Comparison of ENCODE assay signal across 8 mouse cellular contexts in the genomic region with DNA sequence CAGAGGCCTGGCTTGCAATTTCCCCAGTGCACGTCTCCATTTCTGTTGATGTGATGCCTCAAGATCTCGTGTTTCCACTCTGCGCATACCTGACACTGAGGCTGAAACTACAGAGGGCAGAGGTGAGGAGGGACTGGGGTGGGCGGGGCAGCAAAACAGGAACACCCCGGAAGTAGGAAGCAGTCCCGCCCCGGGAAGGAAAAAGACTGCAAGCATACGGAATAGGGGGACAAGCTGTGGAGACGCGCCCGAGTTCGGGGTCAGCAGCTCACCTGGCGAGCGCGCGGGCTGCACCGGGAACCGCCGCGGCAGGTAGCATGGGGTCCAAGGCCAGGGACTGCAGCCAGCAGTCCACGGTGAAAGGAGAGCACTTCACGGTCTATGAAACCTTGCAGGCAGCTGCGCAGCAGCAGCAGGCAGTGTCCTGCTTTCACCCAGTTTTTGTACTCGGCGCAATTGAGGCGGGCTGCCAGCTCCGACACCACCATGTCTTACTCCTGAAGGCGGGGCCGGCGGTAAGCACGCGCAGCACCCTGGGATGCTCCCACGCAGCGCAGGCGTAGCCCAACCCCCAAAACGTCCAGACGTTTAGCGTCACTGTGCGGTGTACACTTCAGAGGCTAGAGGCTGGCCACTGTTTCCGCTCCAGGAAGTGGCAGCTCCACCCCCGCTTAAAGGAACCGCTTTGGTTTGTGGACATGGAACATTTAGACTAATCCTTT. TPM values are rescaled to one million over a fixed set of nuclear protein-coding genes. Genes with fewer than 3 reads are reported as not detected.
A peak's percentile ranks its signal among the peaks of the same experiment; 100 is the strongest.
DNase-seq lines count a peak whose midpoint lies in the region; ATAC-seq and TF ChIP-seq lines count a peak whose summit lies in the region.

A gene (minus strand): TSS at position 615 of the 722 bp plus-strand sequence.

- peak; percentile 97 for ATAC-seq in heart, embryonic 11.5 days (replicated peaks; ENCODE audit: insufficient number of reproducible peaks, low FRiP score, low TSS enrichment)
- peak; percentile 99 for ATAC-seq in kidney, embryonic 16.5 days (ENCODE audit: low FRiP score, low TSS enrichment)

- H3K4me1 ChIP-seq in erythroblast, embryonic 14.5 days (ENCODE audit: control insufficient read depth), result peaks cover 24% of the 10 kb centered on the region
- H3K4me1 ChIP-seq in heart, embryonic 11.5 days (ENCODE audit: control insufficient read depth, insufficient read depth, low read length), result no peaks in the 10 kb centered on the region
- 0 out of 2 replicates have a peak, but pooled peaks cover 2% of the 10 kb centered on the region for H3K4me1 ChIP-seq in kidney, embryonic 16.5 days (ENCODE audit: insufficient read depth, low read length)
- no peaks in the 10 kb centered on the region; the same call in 1 of the 2 replicates for H3K4me1 ChIP-seq in liver, adult 2 months (ENCODE audit: control insufficient read depth, insufficient read depth, low read length)

- DNase-seq in brain, embryonic 14.5 days (ENCODE audit: low read depth), result peak; percentile 96
- peak; percentile 87 for DNase-seq in liver, adult 2 months (ENCODE audit: extremely low read depth, low read depth, low spot score)
- peak; percentile 90 for DNase-seq in splenic B cell, adult 2 months (ENCODE audit: low read depth, low spot score)

- H3K9ac ChIP-seq in heart, embryonic 11.5 days (ENCODE audit: low read depth, low read length), result peak within 1 kb of the TSS; percentile 83
- peak within 1 kb of the TSS; percentile 81 for H3K9ac ChIP-seq in kidney, embryonic 16.5 days (replicated peaks; ENCODE audit: low read length)
- peak within 1 kb of the TSS; percentile 93 for H3K9ac ChIP-seq in liver, adult 2 months (ENCODE audit: low read depth, low read length)

- no peaks in the 10 kb centered on the region for H3K9me3 ChIP-seq in erythroblast, embryonic 14.5 days (ENCODE audit: control insufficient read depth, low read length)
- H3K9me3 ChIP-seq in heart, embryonic 11.5 days (replicated peaks; ENCODE audit: control insufficient read depth, low read length), result no peaks in the 10 kb centered on the region
- H3K9me3 ChIP-seq in kidney, embryonic 16.5 days (ENCODE audit: low read length), result no peaks in the 10 kb centered on the region

- H3ac ChIP-seq in C2C12 (ENCODE audit: control insufficient read depth, insufficient read length, low read depth), result peak within 1 kb of the TSS; percentile 78
- peak within 1 kb of the TSS; percentile 54 for H3ac ChIP-seq in myocyte (ENCODE audit: control insufficient read depth, insufficient read length)

- TF ChIP-seq POLR2A in brain, embryonic 14.5 days (IDR thresholded peaks at IDR 0.05; ENCODE audit: borderline replicate concordance, extremely low read depth, insufficient read depth, insufficient read length, poor library complexity, severe bottlenecking), result no peak
- TF ChIP-seq POLR2A in liver, adult 2 months (IDR thresholded peaks at IDR 0.05; ENCODE audit: extremely low read depth, insufficient read depth, low read length), result no peak
- TF ChIP-seq POLR2A in myocyte (IDR thresholded peaks at IDR 0.05; ENCODE audit: insufficient read length, low read depth), result peak; percentile 79

- H3K4me2 ChIP-seq in heart, embryonic 11.5 days, result peak within 1 kb of the TSS; percentile 60
- peak within 1 kb of the TSS; percentile 54 for H3K4me2 ChIP-seq in kidney, embryonic 16.5 days (replicated peaks; ENCODE audit: low read depth, low read length)
- peak within 1 kb of the TSS; percentile 88 for H3K4me2 ChIP-seq in myocyte (ENCODE audit: low read depth)

- H3K4me3 ChIP-seq in C2C12 (ENCODE audit: insufficient read depth, poor library complexity, severe bottlenecking), result peak within 1 kb of the TSS; percentile 64
- peak within 1 kb of the TSS; percentile 92 for H3K4me3 ChIP-seq in erythroblast, embryonic 14.5 days (replicated peaks)
- H3K4me3 ChIP-seq in heart, embryonic 11.5 days (ENCODE audit: low read depth, low read length), result peak within 1 kb of the TSS; percentile 73
- H3K4me3 ChIP-seq in kidney, embryonic 16.5 days (ENCODE audit: low read length), result peak within 1 kb of the TSS; percentile 76
- H3K4me3 ChIP-seq in liver, adult 2 months (ENCODE audit: insufficient read depth, low read depth, low read length), result peak within 1 kb of the TSS; percentile 98
- peak within 1 kb of the TSS; percentile 46 for H3K4me3 ChIP-seq in myocyte

- no peak for TF ChIP-seq CTCF in C2C12 (IDR thresholded peaks at IDR 0.05; ENCODE audit: control insufficient read depth, insufficient read depth, insufficient read length)
- no peak for TF ChIP-seq CTCF in brain, embryonic 14.5 days (IDR thresholded peaks at IDR 0.05; ENCODE audit: borderline replicate concordance, extremely low read depth, insufficient read depth, insufficient read length)
- no peak for TF ChIP-seq CTCF in liver, adult 2 months (IDR thresholded peaks at IDR 0.05; ENCODE audit: low read depth, low read length)

- H3K79me2 ChIP-seq in C2C12 (ENCODE audit: control insufficient read depth, insufficient read depth) (peaks cover 13% of the 10 kb centered on the region), myocyte (ENCODE audit: control insufficient read depth, insufficient read depth) (no peaks in the 10 kb centered on the region)
- no peaks in the 10 kb centered on the region; the same call in 1 of the 2 replicates for H3K79me2 ChIP-seq in liver, adult 2 months (ENCODE audit: control insufficient read depth, insufficient read depth, low read length)

- H3K27ac ChIP-seq in heart, embryonic 11.5 days (ENCODE audit: low read depth, low read length), result peak within 1 kb of the TSS; percentile 82
- peak within 1 kb of the TSS; percentile 91 for H3K27ac ChIP-seq in kidney, embryonic 16.5 days (ENCODE audit: low read length)
- peak within 1 kb of the TSS; percentile 95 for H3K27ac ChIP-seq in liver, adult 2 months (replicated peaks; ENCODE audit: insufficient read depth, low read depth, low read length)

- 7% methylated on average over 42 of the region's 42 CpGs for WGBS in heart, embryonic 11.5 days (ENCODE audit: insufficient replicate concordance)
- WGBS in kidney, embryonic 16.5 days, result 14% methylated on average over 40 of the region's 42 CpGs
- WGBS in liver, adult 2 months, result 0% methylated on average over 38 of the region's 42 CpGs

- H3K79me3 ChIP-seq in C2C12 (ENCODE audit: low read depth), result no peaks in the 10 kb centered on the region

- no peaks in the 10 kb centered on the region for H3K27me3 ChIP-seq in C2C12 (ENCODE audit: control insufficient read depth, insufficient read depth, insufficient read length)
- peaks cover 5% of the 10 kb centered on the region for H3K27me3 ChIP-seq in erythroblast, embryonic 14.5 days (ENCODE audit: control insufficient read depth)
- H3K27me3 ChIP-seq in heart, embryonic 11.5 days (ENCODE audit: control insufficient read depth, insufficient read depth, low read length), result peaks cover 5% of the 10 kb centered on the region; the same call in 1 of the 2 replicates
- no peaks in the 10 kb centered on the region; the same call in 1 of the 2 replicates for H3K27me3 ChIP-seq in kidney, embryonic 16.5 days (ENCODE audit: insufficient read depth, low read length)
- H3K27me3 ChIP-seq in liver, adult 2 months (ENCODE audit: control insufficient read depth, insufficient read depth, low read length), result no peaks in the 10 kb centered on the region
- no peaks in the 10 kb centered on the region for H3K27me3 ChIP-seq in myocyte (ENCODE audit: control insufficient read depth, insufficient read depth, insufficient read length)
- H3K27me3 ChIP-seq in splenic B cell, adult 2 months (ENCODE audit: control insufficient read depth, insufficient read depth, low read length, poor library complexity, severe bottlenecking), result no peaks in the 10 kb centered on the region

- H3K36me3 ChIP-seq in C2C12 (ENCODE audit: control insufficient read depth, insufficient read depth), result peaks cover 8% of the 10 kb centered on the region
- H3K36me3 ChIP-seq in erythroblast, embryonic 14.5 days (ENCODE audit: control insufficient read depth), result peaks cover 30% of the 10 kb centered on the region
- peaks cover 7% of the 10 kb centered on the region; the same call in 1 of the 2 replicates for H3K36me3 ChIP-seq in heart, embryonic 11.5 days (ENCODE audit: control insufficient read depth, insufficient read depth, low read length)
- peaks cover 10% of the 10 kb centered on the region; the same call in 1 of the 2 replicates for H3K36me3 ChIP-seq in kidney, embryonic 16.5 days (ENCODE audit: insufficient read depth, low read length)
- H3K36me3 ChIP-seq in liver, adult 2 months (ENCODE audit: control insufficient read depth, insufficient read depth, low read length), result peaks cover 8% of the 10 kb centered on the region; the same call in 1 of the 2 replicates
- H3K36me3 ChIP-seq in myocyte (ENCODE audit: control insufficient read depth, insufficient read depth), result no peaks in the 10 kb centered on the region
- 0 out of 2 replicates have a peak, but pooled peaks cover 2% of the 10 kb centered on the region for H3K36me3 ChIP-seq in splenic B cell, adult 2 months (ENCODE audit: control insufficient read depth, insufficient read depth, low read length, poor library complexity, severe bottlenecking)

TF ChIP-seq in C2C12, 6 proteins besides CTCF, POLR2A, EP300 and RAD21:
- no peak for TF ChIP-seq MYOD1 (IDR thresholded peaks at IDR 0.05; ENCODE audit: control insufficient read depth, insufficient read length, low read depth)
- no peak for TF ChIP-seq USF1 (IDR thresholded peaks at IDR 0.05; ENCODE audit: low read depth)
- no peak for TF ChIP-seq CEBPB (IDR thresholded peaks at IDR 0.05; ENCODE audit: low read depth)
- no peak for TF ChIP-seq MYOG (IDR thresholded peaks at IDR 0.05; ENCODE audit: control insufficient read depth, extremely low read depth, insufficient read length)

TF ChIP-seq in myocyte, 11 proteins besides CTCF, POLR2A, EP300 and RAD21 (continues in another document):
- TF ChIP-seq MYOD1 (IDR thresholded peaks at IDR 0.05; ENCODE audit: control insufficient read depth in 1 of 3, insufficient read length in 2 of 3, low read depth in 2 of 3) (no peak), TCF3 (IDR thresholded peaks at IDR 0.05; ENCODE audit: insufficient read length, low read depth) (no peak), CEBPB (IDR thresholded peaks at IDR 0.05; ENCODE audit: insufficient read depth, poor library complexity, severe bottlenecking) (no peak), POLR2AphosphoS2 (IDR thresholded peaks at IDR 0.05; ENCODE audit: insufficient read length, low read depth) (peak; percentile 96), TCF12 (IDR thresholded peaks at IDR 0.05; ENCODE audit: insufficient read depth, poor library complexity, severe bottlenecking) (no peak), E2F4 (IDR thresholded peaks at IDR 0.05; ENCODE audit: insufficient read depth) (no peak), SRF (IDR thresholded peaks at IDR 0.05; ENCODE audit: control insufficient read depth, insufficient read length, low read depth) (peak; percentile 62)

RNA-seq across cellular contexts. Expression of the gene that starts here (rescaled TPM):
- polyA plus RNA-seq in C2C12 (2012; fragmentation: generic; extraction: Trizol) (13.6 TPM), myocyte (2012; fragmentation: generic; extraction: Trizol) (16.8 TPM)
- 28.9 and 29.8 TPM in 2 replicates for polyA plus RNA-seq in brain, embryonic 14.5 days (2012; rRNA removed)
- 0.07 and 0.14 TPM in 2 replicates for polyA plus RNA-seq in erythroblast, embryonic 14.5 days (2012)
- 23.1 and 23.8 TPM in 2 replicates for polyA plus RNA-seq in heart, embryonic 11.5 days (2014; fragmentation: Nextera tagmentation; extraction: Ambion mirVana)
- 41.1 and 44.9 TPM in 2 replicates for polyA plus RNA-seq in kidney, embryonic 16.5 days (2015; fragmentation: Nextera tagmentation; extraction: Ambion mirVana)
- total RNA-seq in liver, adult 2 months (2014; rRNA removed), result 4.7 and 5.6 TPM in 2 replicates
- 2.8 and 3.3 TPM in 2 replicates for polyA plus RNA-seq in liver, adult 2 months (2012; rRNA removed)

Comparison
In these comparisons a context has a peak if more than half of its experiments do, and no peak if none do; other contexts are left out.
1. Peak in every context shown above with its lines: DNase-seq, ATAC-seq, H3K4me3 ChIP-seq and H3K27ac ChIP-seq.
2. H3K4me3 ChIP-seq: peak in every context shown above with its lines; median percentile 98 in liver, adult 2 months; 92 in erythroblast, embryonic 14.5 days; 76 in kidney, embryonic 16.5 days; 73 in heart, embryonic 11.5 days; 64 in C2C12; 46 in myocyte.